Mouse (Mus musculus) brain, adult 2 months (tissue): Measurements from ENCODE around the gene Samd4.

Experiments used
- DNase-seq: peaks from one replicate; pipeline ENCODE4 v3.0.0; 2011; ENCODE audit warnings: low read depth, low spot score

Samd4 gene

DNA sequence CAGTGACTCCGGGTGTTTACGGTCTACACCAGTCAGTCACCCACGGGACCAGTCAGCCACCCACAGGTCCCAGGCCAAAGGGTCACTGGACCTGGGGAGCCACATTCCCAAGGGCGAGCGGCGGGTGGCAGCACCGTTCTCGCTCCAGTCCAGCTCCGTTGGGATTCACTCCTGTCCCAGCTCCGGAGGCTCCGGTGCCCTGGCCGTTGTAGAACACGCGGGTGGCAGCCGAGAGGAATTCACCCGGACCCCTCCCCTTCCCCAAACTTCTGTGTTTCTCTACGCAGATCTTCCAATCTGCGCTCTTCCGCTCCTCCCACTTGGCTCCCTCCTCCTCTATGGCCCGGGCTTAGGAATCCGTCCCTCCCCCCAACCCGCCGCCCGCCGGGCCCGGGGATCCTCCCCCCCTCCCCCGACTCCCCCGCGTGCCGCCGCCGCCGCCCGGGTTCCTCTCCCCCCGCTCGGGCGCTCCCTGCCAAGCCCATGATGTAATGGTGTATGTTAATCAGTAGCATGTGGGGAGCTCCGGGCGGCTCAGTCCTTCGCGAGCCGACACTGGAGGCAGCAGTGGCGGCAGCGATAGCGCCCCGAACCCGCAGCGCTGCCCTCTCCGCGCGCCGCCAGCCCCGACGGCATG, at the start of gene Samd4:
Samd4 (plus strand) TSS at position 424 of the 637 bp plus-strand sequence.
- peak; percentile 83 for DNase-seq

DNA sequence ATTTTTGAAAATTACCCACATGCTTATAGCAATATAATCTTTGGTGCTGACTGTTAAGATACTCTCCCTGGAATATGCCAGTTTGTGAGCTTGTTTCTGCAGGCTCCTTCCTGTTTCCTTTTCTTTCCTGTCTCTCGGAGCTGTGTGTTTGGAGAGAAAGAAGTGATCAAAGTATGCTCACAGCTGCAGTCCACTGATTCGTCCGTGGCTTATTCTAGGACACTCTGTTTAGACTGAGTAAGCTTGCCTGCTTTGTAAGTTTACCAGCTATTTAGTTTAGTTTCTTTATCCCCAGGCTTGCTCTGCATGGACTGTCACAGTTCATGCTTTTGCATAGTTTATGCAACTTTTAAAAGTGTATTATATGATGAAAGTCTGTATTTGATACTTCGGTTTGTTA, 43.3 kb upstream of the Samd4 start:
- DNase-seq = no peak

DNA sequence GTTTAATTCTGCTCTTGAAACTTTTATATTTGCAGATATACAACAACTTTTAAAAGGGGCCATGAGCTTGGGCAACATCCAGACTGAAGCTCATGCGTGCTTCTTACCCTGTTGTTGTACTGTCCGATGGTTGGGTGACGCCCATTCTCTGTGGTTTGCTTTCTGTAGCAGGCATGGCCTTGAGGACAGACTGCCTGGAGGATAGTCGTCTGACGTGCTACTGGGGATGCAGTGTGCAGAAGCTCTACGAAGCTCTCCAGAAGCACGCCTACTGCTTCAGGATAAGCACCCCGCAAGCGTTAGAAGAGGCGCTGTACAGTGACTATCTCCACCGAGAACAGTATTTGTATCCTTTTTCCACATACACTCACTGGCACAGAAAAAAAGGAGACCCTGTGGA, 36.9 kb upstream of the Samd4 start:
- no peak for DNase-seq

DNA sequence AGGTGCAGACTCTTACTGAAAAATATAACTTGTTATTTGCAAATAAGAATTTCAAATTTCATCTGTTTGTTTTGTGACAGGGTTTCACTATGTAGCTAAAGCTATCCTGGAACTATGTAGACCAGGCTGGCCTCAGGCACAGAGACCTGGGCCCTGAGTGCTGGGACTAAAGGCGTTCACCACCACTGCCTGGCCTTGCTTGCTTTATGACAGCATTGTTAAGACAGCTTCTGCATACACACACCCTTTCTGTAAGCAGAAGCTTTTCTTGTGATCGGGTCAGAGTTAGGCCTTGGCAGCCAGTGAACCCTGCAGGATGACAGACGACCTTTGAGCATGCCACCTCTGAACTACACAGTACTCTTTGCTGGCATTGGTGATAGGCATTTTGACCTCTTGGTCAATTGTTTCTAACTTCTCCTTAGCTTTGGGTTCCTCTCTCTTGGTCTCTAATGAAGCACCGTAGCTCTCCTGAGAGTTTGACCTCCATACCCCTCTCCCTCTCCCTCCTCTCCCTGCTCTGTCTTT, 34.5 kb upstream of the Samd4 start:
- no peak for DNase-seq

DNA sequence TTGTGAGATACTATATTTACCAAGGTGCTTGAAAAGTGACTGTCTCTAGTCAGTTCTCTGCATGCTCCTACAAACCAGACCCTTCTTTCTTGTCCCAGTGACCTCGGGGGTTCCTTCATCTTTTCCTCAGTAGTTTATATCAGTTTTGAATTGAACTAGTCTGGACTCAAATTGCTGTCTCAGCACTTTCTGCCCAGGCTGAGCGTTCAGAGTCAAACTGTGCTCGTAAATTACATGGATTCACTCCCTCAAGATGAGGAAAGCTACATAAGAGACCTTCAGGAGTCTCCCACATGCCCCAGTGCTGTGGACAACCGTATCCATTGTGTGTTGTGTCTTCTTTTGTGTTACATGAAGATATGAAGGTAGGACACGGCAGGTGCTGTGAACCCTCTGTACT, 33.9 kb upstream of the Samd4 start:
- DNase-seq = no peak

DNA sequence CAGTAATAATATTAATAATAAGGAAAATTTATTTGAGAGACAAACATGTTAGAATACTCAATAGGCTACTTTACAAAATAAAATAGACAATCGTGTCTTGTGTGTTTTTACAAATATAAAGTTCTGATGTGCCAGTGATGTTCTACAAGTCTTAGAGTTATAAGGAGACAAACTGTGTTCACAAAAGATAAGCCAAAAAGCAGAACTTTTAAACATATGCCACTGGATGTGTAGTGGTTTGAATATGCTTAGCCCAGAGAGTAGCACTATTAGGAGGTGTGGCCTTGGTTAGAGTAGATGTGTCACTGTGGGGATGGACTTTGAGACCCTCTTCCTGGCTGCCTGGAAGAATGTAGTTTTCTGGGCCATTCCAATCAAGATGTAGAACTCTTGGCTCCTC, 32.9 kb upstream of the Samd4 start:
- no peak for DNase-seq

DNA sequence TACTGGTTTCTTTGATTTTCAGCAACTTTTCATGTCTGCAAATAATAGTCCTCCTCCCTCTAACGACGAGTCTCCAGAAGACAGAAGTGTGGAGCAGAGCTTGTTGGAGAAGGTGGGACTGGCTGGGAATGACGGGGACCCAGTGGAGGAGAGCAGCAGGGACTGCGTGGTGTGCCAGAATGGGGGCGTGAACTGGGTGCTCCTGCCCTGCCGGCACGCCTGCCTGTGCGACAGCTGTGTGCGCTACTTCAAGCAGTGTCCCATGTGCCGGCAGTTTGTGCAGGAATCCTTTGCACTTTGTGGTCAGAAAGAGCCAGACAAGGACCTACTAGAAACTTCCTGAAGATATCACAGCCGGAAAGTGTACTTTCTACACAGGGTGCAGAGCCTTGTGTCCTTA, 29.0 kb upstream of the Samd4 start:
- peak; percentile 14 for DNase-seq

DNA sequence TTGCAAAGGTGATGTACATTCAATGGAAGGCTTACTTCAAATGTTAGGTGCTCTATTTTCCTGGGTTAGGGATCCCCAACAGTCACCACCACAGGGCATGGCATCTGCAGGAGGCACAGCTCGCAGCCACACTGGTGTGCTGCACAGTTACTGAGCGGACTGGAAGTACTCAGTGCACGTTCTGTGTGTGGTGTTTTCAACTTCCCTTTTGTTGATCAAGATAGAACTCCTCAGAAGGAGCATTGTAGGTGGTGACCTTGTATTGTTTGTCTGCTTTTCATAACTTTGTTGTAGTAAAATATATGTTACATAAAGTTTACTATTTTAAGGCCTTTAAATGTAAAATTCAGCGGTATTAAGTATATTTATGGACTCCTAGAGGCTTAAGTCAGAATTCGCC, 19.7 kb upstream of the Samd4 start:
- no peak for DNase-seq

DNA sequence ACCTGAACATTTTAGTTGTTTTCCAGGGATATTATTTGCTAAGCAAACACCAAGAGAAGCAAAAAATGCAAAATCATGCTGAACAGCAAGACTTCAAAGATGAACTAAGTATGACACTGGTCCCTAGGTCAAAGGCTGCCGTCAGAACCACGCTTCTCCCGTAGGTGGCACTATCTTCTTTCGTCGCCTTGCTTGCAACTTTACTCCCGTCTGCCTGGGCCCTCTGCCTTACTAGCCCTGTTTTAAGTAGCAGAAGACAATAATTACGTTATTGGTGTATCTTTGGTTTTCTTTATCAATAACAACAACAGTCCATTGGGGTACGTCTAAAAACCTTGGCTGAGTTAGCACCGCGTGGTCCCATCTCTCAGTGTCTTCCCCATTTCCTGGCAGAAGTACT, 1.7 kb upstream of the Samd4 start:
- peak; percentile 82 for DNase-seq

DNA sequence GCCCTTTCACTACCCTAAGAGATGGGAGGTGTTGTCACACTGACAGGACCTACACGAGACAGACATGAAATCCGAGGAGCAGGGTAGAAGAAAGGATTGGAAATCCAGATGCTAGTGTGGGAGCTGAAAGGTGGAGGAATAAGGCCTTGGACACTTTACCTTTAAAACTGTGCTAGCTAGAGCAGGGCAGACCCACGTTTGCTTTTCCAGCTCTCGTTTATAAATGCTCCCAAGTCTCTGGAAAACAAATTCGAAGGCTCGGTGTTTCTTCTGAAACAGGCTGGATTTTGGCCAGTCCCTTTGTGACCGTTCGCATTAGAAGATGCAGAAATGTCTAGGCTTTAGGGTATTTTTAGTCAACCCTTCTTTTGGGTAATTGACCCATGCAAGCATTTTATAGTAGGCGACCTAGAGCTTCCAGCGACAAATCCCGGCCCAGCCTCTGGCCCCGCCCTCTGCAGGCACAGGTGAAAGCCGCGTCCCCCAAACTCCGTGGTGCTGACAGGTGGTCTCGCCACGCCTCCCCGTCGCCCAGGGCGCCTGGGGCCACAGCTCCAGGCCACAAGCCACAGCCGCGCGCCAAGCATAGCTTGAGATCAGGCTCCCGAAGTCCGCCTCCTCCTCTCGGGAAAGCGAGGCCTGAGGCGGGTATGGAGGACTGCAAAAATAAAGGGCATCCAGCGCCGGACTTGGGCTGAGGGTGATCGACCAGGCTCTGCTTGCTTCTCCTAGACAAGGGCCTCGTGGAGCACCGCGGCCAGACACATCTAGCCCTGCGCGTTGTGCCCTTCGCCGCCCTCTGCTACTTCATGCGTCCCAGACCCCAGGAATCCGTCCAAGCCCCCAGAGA, 848 bp upstream of the Samd4 start:
- DNase-seq = peak; percentile 23

DNA sequence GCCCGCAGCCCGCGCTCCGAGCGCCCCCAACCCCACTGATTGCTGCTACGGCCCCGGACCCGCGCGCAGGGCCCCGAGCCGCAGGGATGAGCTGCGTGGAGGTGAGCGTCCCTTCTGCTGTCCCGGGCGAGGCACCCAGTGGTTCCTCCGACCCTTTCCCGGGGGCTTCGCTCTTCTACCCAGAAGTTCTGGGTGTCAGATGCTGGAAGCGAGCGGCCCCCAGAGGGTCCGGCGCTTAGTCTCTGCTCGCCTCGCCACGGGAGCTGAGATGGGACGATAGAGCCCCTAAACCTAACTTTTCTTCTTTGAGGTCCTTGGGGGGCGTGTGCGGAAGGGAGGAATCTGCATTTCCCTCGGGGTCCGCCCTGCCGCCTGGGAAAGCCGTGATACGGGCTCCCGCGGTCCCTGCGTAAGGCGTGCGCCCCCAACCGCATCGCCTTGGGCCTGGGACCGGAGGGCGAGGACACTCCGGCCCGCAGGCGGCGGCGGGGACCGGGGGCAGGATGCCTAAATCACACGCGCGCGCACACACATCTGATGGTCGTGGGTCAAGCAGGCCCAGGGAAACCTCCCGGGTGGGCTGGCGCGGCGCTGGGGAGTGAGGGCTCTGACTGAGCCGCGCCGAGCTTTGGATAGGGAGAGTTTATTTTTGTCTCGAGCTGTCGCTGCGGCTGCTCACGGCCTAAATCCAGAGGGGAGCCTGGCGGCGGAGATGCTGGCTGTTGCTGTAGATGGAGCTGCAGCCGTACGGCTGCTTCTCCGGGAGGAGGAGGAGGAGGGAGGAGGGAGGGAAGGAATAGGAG, 615 bp downstream of the Samd4 start:
- peak; percentile 90 for DNase-seq

DNA sequence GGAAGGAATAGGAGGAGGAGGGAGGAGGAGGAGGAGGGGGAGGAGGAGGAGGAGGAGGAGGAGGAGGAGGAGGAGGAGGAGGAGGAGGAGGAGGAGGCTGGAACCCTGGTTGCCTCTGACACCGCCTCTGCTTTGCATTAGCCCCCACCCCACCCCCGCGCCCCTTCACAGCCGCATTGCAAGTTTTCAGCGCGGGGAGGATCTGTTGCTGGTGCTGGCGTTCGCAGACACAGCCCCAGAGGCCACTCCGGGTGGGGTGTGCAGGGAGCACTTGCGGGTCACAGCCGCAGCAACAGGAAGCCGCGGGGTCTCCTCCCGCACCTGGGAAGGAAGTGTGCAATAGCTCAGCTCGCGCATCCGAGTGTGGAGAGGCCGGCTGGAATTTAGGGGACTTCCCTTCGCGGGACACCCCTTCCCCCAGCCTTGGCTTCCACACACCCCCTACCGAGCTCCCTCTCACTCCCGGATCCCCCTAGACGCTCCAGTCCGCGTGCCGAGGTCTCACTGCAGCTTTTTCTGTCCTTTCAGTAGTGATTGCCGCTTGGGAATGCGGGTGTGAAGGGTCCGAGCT, 1.3 kb downstream of the Samd4 start:
- peak; percentile 58 for DNase-seq

DNA sequence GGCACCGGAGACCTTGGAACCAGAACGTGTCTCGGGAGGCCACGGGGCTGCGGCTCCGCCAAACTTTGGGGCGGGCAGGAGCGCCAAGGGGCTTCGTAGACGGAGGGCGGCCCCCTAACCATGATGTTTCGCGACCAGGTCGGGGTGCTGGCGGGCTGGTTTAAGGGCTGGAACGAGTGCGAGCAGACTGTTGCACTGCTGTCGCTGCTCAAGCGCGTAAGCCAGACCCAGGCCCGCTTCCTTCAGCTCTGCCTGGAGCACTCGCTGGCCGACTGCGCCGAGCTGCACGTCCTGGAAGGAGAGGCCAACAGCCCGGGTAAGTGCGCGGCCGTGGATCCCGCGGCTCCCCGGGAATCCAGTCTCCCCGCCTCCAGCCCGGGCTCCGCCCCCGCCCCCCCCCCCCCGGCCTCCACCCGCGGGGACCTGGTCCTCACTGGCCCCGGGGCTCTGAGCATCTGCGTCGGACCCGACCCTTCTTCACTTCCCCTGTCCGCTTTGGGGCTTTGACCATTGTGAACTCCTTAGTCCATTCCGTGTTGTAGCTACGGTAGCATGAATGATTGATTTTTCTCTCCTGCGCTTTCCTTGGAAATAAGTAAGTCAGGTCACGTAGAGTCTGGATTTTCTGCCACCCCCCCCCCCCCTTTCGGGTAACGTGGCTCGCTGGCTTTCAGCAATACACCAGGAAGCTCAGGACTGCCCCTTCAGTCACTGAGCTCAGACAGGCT, 2.2 kb downstream of the Samd4 start:
- peak; percentile 74 for DNase-seq

DNA sequence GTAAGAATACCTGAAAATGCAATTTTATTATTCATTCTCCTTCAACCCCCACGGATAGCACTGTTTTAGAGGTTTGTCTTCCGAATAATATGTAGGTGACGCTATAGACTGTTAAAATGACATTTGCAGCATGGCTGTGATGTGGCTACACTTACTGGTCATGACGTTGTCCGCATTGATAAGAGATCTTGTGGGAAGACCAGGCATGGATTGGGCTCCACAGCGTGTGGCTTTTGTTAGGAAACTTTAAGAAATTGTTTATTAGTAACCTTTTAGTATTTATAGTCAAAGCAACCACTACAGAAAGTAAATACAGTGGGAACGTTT, 2.7 kb downstream of the Samd4 start:
- DNase-seq = peak; percentile 49

DNA sequence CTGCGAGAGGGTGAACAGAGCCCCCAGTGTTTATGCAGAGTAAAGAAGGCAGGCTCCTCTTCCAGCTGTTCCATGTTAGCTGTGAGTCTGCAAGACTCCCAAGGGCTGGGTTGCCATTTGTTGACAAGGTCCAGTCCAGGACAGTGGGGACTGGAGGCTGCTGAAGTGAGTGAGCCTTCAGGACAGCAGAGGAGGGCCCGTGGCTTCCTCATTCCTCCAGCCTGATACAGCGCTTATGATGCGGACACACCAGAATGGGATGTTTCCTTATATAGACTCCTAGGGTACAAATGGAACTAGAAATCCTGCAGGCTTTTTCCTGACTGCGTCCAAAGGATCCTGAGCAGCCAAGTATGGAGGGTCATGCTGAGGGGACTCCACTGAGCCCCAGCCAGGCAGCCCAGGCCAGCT, 3.2 kb downstream of the Samd4 start:
- peak; percentile 52 for DNase-seq

DNA sequence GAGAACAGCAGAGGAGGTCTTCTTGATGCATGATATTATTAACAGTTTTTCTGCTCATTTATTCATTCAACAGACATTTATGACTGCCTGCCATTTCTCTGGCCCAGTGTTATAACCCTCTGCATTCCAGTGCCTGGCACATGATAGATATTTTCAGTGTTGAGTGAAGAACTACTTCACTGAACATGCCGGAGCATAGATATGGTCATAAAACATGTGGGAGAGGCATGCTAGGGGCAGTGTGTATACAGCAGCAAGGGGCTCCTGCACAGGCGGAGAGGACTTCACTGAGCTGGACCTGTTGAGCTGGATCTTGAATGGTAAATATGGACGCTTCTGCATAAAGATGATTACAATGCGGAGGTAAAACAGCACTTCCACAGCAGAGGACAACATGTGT, 6.4 kb downstream of the Samd4 start:
- DNase-seq = no peak

DNA sequence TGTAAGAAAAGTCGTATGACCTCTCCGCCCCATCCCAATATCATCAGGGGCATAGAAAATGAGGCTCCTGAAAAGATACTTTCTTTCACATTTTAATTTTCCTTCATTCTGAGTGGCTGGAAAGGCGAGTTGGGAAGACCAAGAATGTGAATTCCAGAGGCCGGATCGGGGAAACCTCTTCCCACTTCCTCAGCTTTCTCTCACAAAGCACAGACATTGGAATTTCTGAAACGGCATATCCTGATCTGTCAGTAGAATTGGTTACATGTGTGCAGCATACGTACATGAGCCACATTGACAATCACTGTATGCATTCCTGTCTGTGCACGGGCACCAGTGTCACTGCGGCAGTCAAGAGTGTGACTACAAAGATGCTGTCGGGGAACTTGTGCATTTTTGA, 11.3 kb downstream of the Samd4 start:
- DNase-seq = no peak

DNA sequence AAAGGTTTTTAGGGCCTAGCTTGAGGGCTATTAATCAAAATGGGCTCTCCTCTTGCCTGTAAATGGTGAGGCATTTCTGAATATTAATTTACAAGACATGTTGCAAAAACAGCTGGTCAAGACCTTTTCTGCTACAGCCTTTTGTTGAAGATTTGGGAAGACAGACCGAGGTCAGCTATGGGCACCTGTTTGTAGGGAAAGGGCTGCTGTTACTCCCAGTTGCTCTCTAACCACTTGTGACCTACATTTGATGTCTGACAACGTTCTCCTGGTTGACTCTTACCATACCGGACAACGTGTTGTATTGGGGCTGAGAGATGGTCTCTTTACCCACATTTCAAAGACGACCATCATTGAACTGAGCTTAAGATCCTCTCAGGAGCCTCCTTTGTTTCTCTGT, 15.3 kb downstream of the Samd4 start:
- DNase-seq = no peak

DNA sequence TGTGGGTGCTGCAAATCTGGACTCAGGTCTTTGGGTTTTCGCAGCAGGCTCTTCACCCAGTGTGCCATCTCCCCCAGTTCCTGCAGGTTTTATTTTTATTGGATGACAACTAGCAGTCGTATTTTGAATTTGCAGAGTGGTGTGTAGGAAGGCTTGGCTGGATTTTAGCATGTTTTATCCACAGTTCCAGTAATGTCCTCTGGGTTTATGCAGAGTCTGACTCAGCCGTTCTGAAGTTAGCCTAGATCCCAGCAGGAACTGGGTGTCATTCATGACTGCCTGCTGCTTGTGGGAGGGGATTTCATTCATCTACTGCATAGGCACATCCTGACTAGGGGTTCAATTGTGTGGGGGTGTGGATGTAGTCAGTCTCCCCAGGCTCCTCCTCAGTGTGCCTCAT, 16.0 kb downstream of the Samd4 start:
- DNase-seq = peak; percentile 91

DNA sequence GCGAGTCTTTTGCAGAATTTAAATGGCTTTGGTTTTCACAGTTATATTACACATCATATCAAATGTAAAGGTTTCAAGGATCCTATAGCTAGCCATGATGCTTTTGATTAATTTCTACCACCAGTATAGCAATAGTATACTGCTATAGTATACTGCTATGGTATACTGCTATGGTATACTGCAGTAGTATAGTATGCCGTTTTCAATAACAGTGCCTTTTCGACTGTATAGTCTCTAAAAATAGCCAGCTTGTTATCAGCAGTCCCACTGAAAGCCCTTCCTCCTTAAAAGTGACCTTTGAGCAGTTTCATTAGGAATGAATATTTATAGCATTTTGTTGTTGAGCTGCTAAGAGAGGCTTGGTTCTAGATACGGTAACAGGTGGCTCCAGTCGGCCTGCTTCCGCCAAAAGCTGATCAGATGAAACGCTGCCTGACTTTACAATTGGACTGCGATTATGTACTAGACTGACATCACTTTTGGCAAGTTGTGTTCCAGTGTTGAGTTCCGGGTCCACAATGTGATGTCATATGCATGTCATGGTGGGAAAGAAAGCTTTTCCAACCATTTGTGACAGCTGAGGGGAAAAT, 19.9 kb downstream of the Samd4 start:
- DNase-seq = no peak

DNA sequence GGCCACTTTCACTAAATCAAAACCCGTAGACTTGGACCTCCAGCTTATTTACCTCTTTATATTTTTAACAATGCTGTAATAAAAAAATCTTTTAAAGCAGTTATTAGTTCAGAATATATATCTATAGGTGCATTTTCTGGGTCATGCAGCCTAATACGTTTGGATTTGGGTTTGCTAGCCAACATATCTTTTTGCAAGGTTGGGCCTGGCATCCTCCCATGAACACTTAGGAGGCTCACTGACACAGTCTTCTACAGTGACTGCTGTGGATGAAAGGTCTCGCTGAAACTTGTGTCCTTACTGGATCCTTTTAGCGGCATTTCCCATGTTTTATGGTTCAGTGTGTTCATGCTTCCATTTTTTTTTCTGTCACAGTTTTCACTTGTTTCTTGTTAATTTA, 21.6 kb downstream of the Samd4 start:
- DNase-seq = no peak
